Mouse (Mus musculus) CH12.LX (cell line): ENCODE results near the gene Lypd4. TPM values are rescaled to one million over a fixed set of nuclear protein-coding genes. Genes with fewer than 3 reads are reported as not detected.

Source experiments
- DNase-seq: peaks from one replicate; pipeline ENCODE4 v3.0.0-alpha.2; 2013; ENCODE audit errors: extremely low read depth
- H3K27ac ChIP-seq: 2 replicates; pipeline ENCODE4 v1.5.1; 2012; ENCODE audit warnings: low read depth, mild to moderate bottlenecking, control low read depth, moderate library complexity; ENCODE audit not compliant: insufficient read depth
- H3K27me3 ChIP-seq: replicated peaks from 2 replicates; pipeline ENCODE3; 2012; ENCODE audit warnings: inconsistent platforms
- H3K36me3 ChIP-seq, 2 experiments: replicated peaks in 1 of 2; 2 replicates each; pipeline versions ENCODE3 to v1.6.1; 2012; ENCODE audit warnings: inconsistent platforms in 1 of 2, low read length in 1 of 2, mild to moderate bottlenecking in 1 of 2, mixed read lengths in 1 of 2, moderate library complexity in 1 of 2; ENCODE audit not compliant: control insufficient read depth in 1 of 2, insufficient read depth in 1 of 2
- H3K4me1 ChIP-seq, 2 experiments: 2 replicates each; pipeline ENCODE4 v1.6.1; 2012; ENCODE audit warnings: inconsistent platforms in 1 of 2, moderate library complexity in 1 of 2; ENCODE audit not compliant: insufficient read depth in 2 of 2, control insufficient read depth in 1 of 2
- H3K4me2 ChIP-seq: 2 replicates; pipeline ENCODE4 v1.6.1; 2012; ENCODE audit warnings: low read depth, mild to moderate bottlenecking, control low read depth; ENCODE audit not compliant: poor library complexity, insufficient read depth, severe bottlenecking
- H3K4me3 ChIP-seq, 3 experiments: fragments of 150-350 bp in 1 of 3; sonication (generic) in 1 of 3; replicated peaks in 1 of 3; 2 replicates each; pipeline versions ENCODE3 to v1.5.1; 2011 to 2012; ENCODE audit warnings: low read depth in 2 of 3, low read length in 2 of 3, mild to moderate bottlenecking in 2 of 3, moderate library complexity in 2 of 3, control low read depth in 1 of 3, improper control_type of control experiment in 1 of 3, inconsistent platforms in 1 of 3, mixed read lengths in 1 of 3; ENCODE audit not compliant: poor library complexity in 1 of 3
- H3K79me2 ChIP-seq: replicated peaks from 2 replicates; pipeline ENCODE4 v1.6.1; 2012; ENCODE audit warnings: mild to moderate bottlenecking, moderate library complexity; ENCODE audit not compliant: control insufficient read depth, poor library complexity, insufficient read depth, severe bottlenecking; ENCODE audit errors: extremely low read depth
- H3K9ac ChIP-seq: 2 replicates; pipeline ENCODE4 v1.6.1; 2012; ENCODE audit warnings: low read depth, mild to moderate bottlenecking, control low read depth, moderate library complexity; ENCODE audit not compliant: insufficient read depth
- H3K9me3 ChIP-seq: replicated peaks from 2 replicates; pipeline ENCODE3; 2012; ENCODE audit warnings: low read length, inconsistent platforms, mixed read lengths
- BHLHE40 ChIP-seq: IDR thresholded peaks from 2 replicates; pipeline ENCODE4 v1.6.1; 2011; ENCODE audit warnings: mild to moderate bottlenecking, low read depth, low read length, improper control_type of control experiment
- CHD1 ChIP-seq: IDR thresholded peaks from 2 replicates; pipeline ENCODE4 v1.6.1; 2012; ENCODE audit warnings: low read depth, low read length, improper control_type of control experiment, inconsistent platforms
- CTCF ChIP-seq, 2 experiments: IDR thresholded peaks in 1 of 2; conservative IDR thresholded peaks in 1 of 2; 2 replicates each; pipeline ENCODE4 v1.5.1; 2011 to 2012; ENCODE audit warnings: low read depth in 2 of 2, low read length in 2 of 2, improper control_type of control experiment in 1 of 2, inconsistent platforms in 1 of 2, mild to moderate bottlenecking in 1 of 2, moderate library complexity in 1 of 2
- E2F4 ChIP-seq: IDR thresholded peaks from 2 replicates; pipeline ENCODE4 v1.6.1; 2011; ENCODE audit warnings: low read depth, low read length, improper control_type of control experiment; ENCODE audit not compliant: insufficient replicate concordance
- ELF1 ChIP-seq: IDR thresholded peaks from 2 replicates; pipeline ENCODE4 v1.6.1; 2014; ENCODE audit warnings: low read depth, mild to moderate bottlenecking, inconsistent platforms, low read length, improper control_type of control experiment
- EP300 ChIP-seq: IDR thresholded peaks from 2 replicates; pipeline ENCODE4 v1.6.1; 2011; ENCODE audit warnings: low read length, improper control_type of control experiment
- HCFC1 ChIP-seq: IDR thresholded peaks from 2 replicates; pipeline ENCODE4 v1.6.1; 2012; ENCODE audit warnings: low read depth, mild to moderate bottlenecking, inconsistent platforms, low read length, improper control_type of control experiment
- JUN ChIP-seq: IDR thresholded peaks from 2 replicates; pipeline ENCODE4 v1.6.1; 2011; ENCODE audit warnings: low read depth, mild to moderate bottlenecking, low read length, improper control_type of control experiment, moderate library complexity; ENCODE audit not compliant: insufficient read depth
- MAFK ChIP-seq: IDR thresholded peaks from 2 replicates; pipeline ENCODE4 v1.6.1; 2011; ENCODE audit warnings: low read length, improper control_type of control experiment; ENCODE audit not compliant: insufficient replicate concordance
- MAZ ChIP-seq: IDR thresholded peaks from 2 replicates; pipeline ENCODE4 v1.6.1; 2012; ENCODE audit warnings: low read depth, mild to moderate bottlenecking, inconsistent platforms, low read length, improper control_type of control experiment, moderate library complexity
- MEF2A ChIP-seq: IDR thresholded peaks from 2 replicates; pipeline ENCODE4 v1.6.1; 2014; ENCODE audit warnings: low read depth, mild to moderate bottlenecking, inconsistent platforms, low read length, improper control_type of control experiment, borderline replicate concordance
- MYC ChIP-seq: IDR thresholded peaks from 2 replicates; pipeline ENCODE4 v1.6.1; 2011; ENCODE audit warnings: low read depth, mild to moderate bottlenecking, improper control_type of control experiment, low read length
- PAX5 ChIP-seq: IDR thresholded peaks from 2 replicates; pipeline ENCODE4 v1.6.1; 2012; ENCODE audit warnings: low read length, inconsistent platforms, mixed read lengths
- RCOR1 ChIP-seq: conservative IDR thresholded peaks from 2 replicates; pipeline ENCODE4 v1.6.1; 2012; ENCODE audit warnings: low read depth, mild to moderate bottlenecking, inconsistent platforms, low read length, improper control_type of control experiment
- TBP ChIP-seq: conservative IDR thresholded peaks from 2 replicates; pipeline ENCODE4 v1.6.1; 2011; ENCODE audit warnings: low read depth, low read length, improper control_type of control experiment
- UBTF ChIP-seq: IDR thresholded peaks from 2 replicates; pipeline ENCODE4 v1.6.1; 2012; ENCODE audit warnings: low read depth, mild to moderate bottlenecking, inconsistent platforms, low read length, improper control_type of control experiment, moderate library complexity
- USF1 ChIP-seq: IDR thresholded peaks from 2 replicates; pipeline ENCODE4 v1.6.1; 2014; ENCODE audit warnings: low read depth, mild to moderate bottlenecking, inconsistent platforms, low read length, improper control_type of control experiment
- ZC3H11A ChIP-seq: IDR thresholded peaks from 2 replicates; pipeline ENCODE4 v1.6.1; 2012; ENCODE audit warnings: low read depth, mild to moderate bottlenecking, inconsistent platforms, low read length, improper control_type of control experiment
- ZKSCAN1 ChIP-seq: IDR thresholded peaks from 2 replicates; pipeline ENCODE4 v1.6.1; 2012; ENCODE audit warnings: low read depth, inconsistent platforms, low read length, improper control_type of control experiment, borderline replicate concordance
- ZMIZ1 ChIP-seq: IDR thresholded peaks from 2 replicates; pipeline ENCODE4 v1.6.1; 2012; ENCODE audit warnings: low read depth, mild to moderate bottlenecking, inconsistent platforms, low read length, improper control_type of control experiment
- ZNF384 ChIP-seq: IDR thresholded peaks from 2 replicates; pipeline ENCODE4 v1.6.1; 2012; ENCODE audit warnings: low read depth, low read length, improper control_type of control experiment, inconsistent platforms
- dilution Hi-C: fragments of 300-500 bp; cut with MboI; formaldehyde crosslinking; loops from 2 replicates; pipeline ENCODE4 v1.14.3; 2020; ENCODE audit warnings: low sequenced_read_pairs; ENCODE audit not compliant: extremely low pct_unique_long_range_greater_than_20kb, extremely low pct_ligation_motif_present
- in situ Hi-C: fragments of 300-500 bp; cut with MboI; formaldehyde crosslinking; loops from 3 replicates; pipeline ENCODE4 v1.14.3; 2019; ENCODE audit warnings: low sequenced_read_pairs, low pct_ligation_motif_present, low pct_unique_long_range_greater_than_20kb, mixed read lengths
- polyA plus RNA-seq: library from polyadenylated mRNA; unstranded; fragments of >175 nt; gene quantifications from 2 replicates; pipeline ENCODE4 v1.2.1, GENCODE M21; 2012; ENCODE audit warnings: low read depth; ENCODE audit not compliant: insufficient read length
- total RNA-seq, 2 experiments: library from RNA; depleted of rRNA; stranded (reverse); fragments of 300-350 nt in 1 of 2; fragments of >200 nt in 1 of 2; gene quantifications; 2 replicates each; pipeline ENCODE4 v1.2.3; 2012 to 2014

Gene Lypd4
- total and polyA plus RNA-seq, 3 experiments, result not detected

- no peak for TF ChIP-seq CTCF (conservative IDR thresholded peaks at IDR 0.05 in 1 of 2, IDR thresholded peaks at IDR 0.05 in 1 of 2; ENCODE audit: low read depth in 2 of 2, low read length in 2 of 2)
- peak; percentile 71 for TF ChIP-seq ELF1
- no peak for TF ChIP-seq ZNF384
- TF ChIP-seq E2F4, result no peak
- TF ChIP-seq BHLHE40, result peak; percentile 78
- TF ChIP-seq ZKSCAN1, result no peak
- TF ChIP-seq CHD1, result 0 out of 2 replicates have a peak, but pooled peaks have one; percentile 14
- no peak for TF ChIP-seq PAX5
- TF ChIP-seq TBP, result no peak
- no peak for TF ChIP-seq MAFK
- TF ChIP-seq UBTF, result no peak
- TF ChIP-seq HCFC1, result no peak
- peak; percentile 80 for TF ChIP-seq MEF2A
- no peak for TF ChIP-seq ZMIZ1
- TF ChIP-seq ZC3H11A, result no peak
- TF ChIP-seq JUN, result no peak
- TF ChIP-seq MAZ, result peak; percentile 55; the same call in 1 of the 2 replicates
Observed at GRCm38 (mm10) chr7:24901842-24902241, 32.1 kb upstream of the Lypd4 start (continued).

GRCm38 (mm10) chr7:24901114-24901513, 31.4 kb upstream of the Lypd4 start:
- Histone ChIP-seq H3K4me2 (no peak overlapping the region), H3K9me3 (no peaks in the 10 kb centered on the region)
- TF ChIP-seq CHD1 (no peak), JUN (no peak), EP300 (no peak), PAX5 (no peak), MAZ (no peak), MYC (no peak), BHLHE40 (no peak), ZMIZ1 (no peak), RCOR1 (no peak), USF1 (no peak)
- TF ChIP-seq, all 38 proteins: peak for 0
- no peaks in the 10 kb centered on the region for H3K27me3 ChIP-seq
- H3K4me1 ChIP-seq, result peaks cover 19 to 42% of the 10 kb centered on the region in 2 experiments
- H3K9ac ChIP-seq, result no peak overlapping the region
- H3K36me3 ChIP-seq, result peaks cover 18 to 36% of the 10 kb centered on the region in 2 experiments
- dilution Hi-C loops, result no loop called here
- H3K4me3 ChIP-seq, result peak overlapping the region in 1 of 3 experiments; percentile 54
- in situ Hi-C loops, result loop anchor here (10.0 kb wide), 1 partner anchor 46 kb away; no protein-coding TSS in a partner anchor
- H3K79me2 ChIP-seq, result peaks cover 32% of the 10 kb centered on the region
- H3K27ac ChIP-seq, result peak overlapping the region; percentile 78
- no peak for DNase-seq
